Comparison of ENCODE assay signal across 8 mouse cellular contexts in genomic region chr7:142430160-142430678, GRCm38 (mm10). TPM values are rescaled to one million over a fixed set of nuclear protein-coding genes. Genes with fewer than 3 reads are reported as not detected.
DNase-seq lines count a peak whose midpoint lies in the region; ATAC-seq lines count a peak whose summit lies in the region.

No protein-coding gene starts in this region.

- no peak overlapping the region for H3K4me3 ChIP-seq in neural tube, embryonic 11.5 days (ENCODE audit: low read depth, low read length)
- no peak overlapping the region for H3K4me3 ChIP-seq in hindbrain, embryonic 15.5 days

- ATAC-seq in neural tube, embryonic 11.5 days (ENCODE audit: insufficient read depth, low FRiP score, low TSS enrichment) = no peak
- ATAC-seq in hindbrain, embryonic 15.5 days (ENCODE audit: low FRiP score, low read depth) = peak; percentile 86

- H3K4me2 ChIP-seq in neural tube, embryonic 11.5 days (ENCODE audit: low read depth) = no peak overlapping the region
- peak overlapping the region; percentile 28 for H3K4me2 ChIP-seq in hindbrain, embryonic 15.5 days

- H3K4me1 ChIP-seq in neural tube, embryonic 11.5 days (ENCODE audit: control insufficient read depth, insufficient read depth, low read length) = no peaks in the 10 kb centered on the region
- H3K4me1 ChIP-seq in hindbrain, embryonic 15.5 days (replicated peaks) = peaks cover 8% of the 10 kb centered on the region

- H3K27ac ChIP-seq in neural tube, embryonic 11.5 days (ENCODE audit: low read depth, low read length) = no peak overlapping the region
- no peak overlapping the region for H3K27ac ChIP-seq in hindbrain, embryonic 15.5 days (replicated peaks)

- no peaks in the 10 kb centered on the region for H3K9me3 ChIP-seq in neural tube, embryonic 11.5 days (ENCODE audit: control insufficient read depth, low read length)
- H3K9me3 ChIP-seq in hindbrain, embryonic 15.5 days = no peaks in the 10 kb centered on the region

- DNase-seq in cerebellum, adult 9-11 months = peak; percentile 28
- no peak for DNase-seq in cerebellum, adult 11 months
- peak; percentile 52 for DNase-seq in neural tube, embryonic 11.5 days (ENCODE audit: low spot score)
- DNase-seq in neural tube, embryonic 10.5 days (ENCODE audit: extremely low spot score, low spot score) = no peak
- peak; percentile 78 to 85 for DNase-seq in lung, postnatal 4 days
- no peak for DNase-seq in adipocyte (ENCODE audit: low spot score)
- DNase-seq in ovary, postnatal 10 days (ENCODE audit: low spot score) = no peak

- 69% methylated on average over 12 of the region's 12 CpGs for WGBS in neural tube, embryonic 11.5 days
- 39% methylated on average over 12 of the region's 12 CpGs for WGBS in hindbrain, embryonic 15.5 days

- no peaks in the 10 kb centered on the region for H3K27me3 ChIP-seq in neural tube, embryonic 11.5 days (ENCODE audit: control insufficient read depth, insufficient read depth, low read length)
- no peaks in the 10 kb centered on the region for H3K27me3 ChIP-seq in hindbrain, embryonic 15.5 days

- no peak overlapping the region for H3K9ac ChIP-seq in neural tube, embryonic 11.5 days (ENCODE audit: low read length)
- no peak overlapping the region for H3K9ac ChIP-seq in hindbrain, embryonic 15.5 days

- H3K36me3 ChIP-seq in neural tube, embryonic 11.5 days (ENCODE audit: control insufficient read depth, insufficient read depth, low read length) = no peaks in the 10 kb centered on the region
- no peaks in the 10 kb centered on the region for H3K36me3 ChIP-seq in hindbrain, embryonic 15.5 days

RNA-seq across cellular contexts. Expression of gene Syt8, which starts 4.4 kb away (rescaled TPM):
- polyA plus RNA-seq in neural tube, embryonic 11.5 days (2014; fragmentation: Nextera tagmentation; extraction: Ambion mirVana) = not detected in 2 replicates
- polyA plus RNA-seq in hindbrain, embryonic 15.5 days (2015; fragmentation: Nextera tagmentation; extraction: Ambion mirVana) = not detected in 2 replicates

RNA-seq across cellular contexts. Expression of gene Tnni2, which starts 11.4 kb away (rescaled TPM):
- polyA plus RNA-seq in neural tube, embryonic 11.5 days (2014; fragmentation: Nextera tagmentation; extraction: Ambion mirVana) = 2.1 and 3.5 TPM in 2 replicates
- 0.79 and 1.4 TPM in 2 replicates for polyA plus RNA-seq in hindbrain, embryonic 15.5 days (2015; fragmentation: Nextera tagmentation; extraction: Ambion mirVana)

RNA-seq across cellular contexts. Expression of gene Lsp1, which starts 30.4 kb away (rescaled TPM):
- polyA plus RNA-seq in neural tube, embryonic 11.5 days (2014; fragmentation: Nextera tagmentation; extraction: Ambion mirVana) = 15.1 and 21.0 TPM in 2 replicates
- 4.5 and 7.6 TPM in 2 replicates for polyA plus RNA-seq in hindbrain, embryonic 15.5 days (2015; fragmentation: Nextera tagmentation; extraction: Ambion mirVana)

RNA-seq across cellular contexts. Expression of gene Ctsd, which starts 42.4 kb away (rescaled TPM):
- 176 and 189 TPM in 2 replicates for polyA plus RNA-seq in neural tube, embryonic 11.5 days (2014; fragmentation: Nextera tagmentation; extraction: Ambion mirVana)
- polyA plus RNA-seq in hindbrain, embryonic 15.5 days (2015; fragmentation: Nextera tagmentation; extraction: Ambion mirVana) = 300 and 306 TPM in 2 replicates

RNA-seq across cellular contexts. Expression of gene Gm49369, which starts 47.8 kb away (rescaled TPM):
- not detected in 2 replicates for polyA plus RNA-seq in neural tube, embryonic 11.5 days (2014; fragmentation: Nextera tagmentation; extraction: Ambion mirVana)
- 1.9 TPM in 1 of 2 replicates, not detected in the other for polyA plus RNA-seq in hindbrain, embryonic 15.5 days (2015; fragmentation: Nextera tagmentation; extraction: Ambion mirVana)

Comparison
In these comparisons a context has a peak if more than half of its experiments do, and no peak if none do; other contexts are left out.
1. DNase-seq: peak in cerebellum, adult 9-11 months (single experiment), neural tube, embryonic 11.5 days (single experiment) and lung, postnatal 4 days (2 of 2); none in cerebellum, adult 11 months (single experiment), neural tube, embryonic 10.5 days (single experiment), adipocyte (single experiment) and ovary, postnatal 10 days (single experiment).